Mouse (Mus musculus): ENCODE measurements around the gene Akap10.

- TF ChIP-seq CTCF (IDR thresholded peaks at IDR 0.05; ENCODE audit: low read depth, low read length) (no peak), POLR2A (IDR thresholded peaks at IDR 0.05; ENCODE audit: borderline replicate concordance, low read depth, low read length) (no peak)
Observed at GRCm38 (mm10) chr11:61944417-61944816, 14.4 kb upstream of the Akap10 start.

All from bone marrow macrophage, adult 2 months (primary cell).